Mouse (Mus musculus) right cerebral cortex, adult 18-20 months (tissue): ENCODE data around the gene Cacnb4.

Source experiments
- DNase-seq: peaks from one replicate; pipeline ENCODE4 v3.0.0; 2022; ENCODE audit warnings: mixed read lengths

The Cacnb4 gene

GRCm38 (mm10) chr2:52647255-52647998 is 29.2 kb downstream of the Cacnb4 start:
- no peak for DNase-seq

- DNase-seq: peak; percentile 81
Observed at GRCm38 (mm10) chr2:52643657-52644056, 33.0 kb downstream of the Cacnb4 start.

GRCm38 (mm10) chr2:52639530-52639875 is 37.1 kb downstream of the Cacnb4 start:
- DNase-seq: no peak

GRCm38 (mm10) chr2:52638857-52639529 is 37.6 kb downstream of the Cacnb4 start:
- DNase-seq: no peak

- DNase-seq: peak; percentile 77
Observed at GRCm38 (mm10) chr2:52638226-52638625, 38.4 kb downstream of the Cacnb4 start.

- DNase-seq: no peak
Observed at GRCm38 (mm10) chr2:52636051-52636450, 40.6 kb downstream of the Cacnb4 start.

GRCm38 (mm10) chr2:52635358-52635757 is 41.3 kb downstream of the Cacnb4 start:
- DNase-seq: no peak

- DNase-seq: peak; percentile 71
Observed at GRCm38 (mm10) chr2:52632880-52633279, 43.8 kb downstream of the Cacnb4 start.

GRCm38 (mm10) chr2:52628186-52628585 is 48.4 kb downstream of the Cacnb4 start:
- DNase-seq: peak; percentile 34

GRCm38 (mm10) chr2:52626266-52626665 is 50.4 kb downstream of the Cacnb4 start:
- no peak for DNase-seq

- DNase-seq: no peak
Observed at GRCm38 (mm10) chr2:52625731-52626130, 50.9 kb downstream of the Cacnb4 start.

- no peak for DNase-seq
Observed at GRCm38 (mm10) chr2:52623921-52624404, 52.7 kb downstream of the Cacnb4 start.

GRCm38 (mm10) chr2:52623461-52623860 is 53.2 kb downstream of the Cacnb4 start:
- DNase-seq: peak; percentile 40

- no peak for DNase-seq
Observed at GRCm38 (mm10) chr2:52622616-52623015, 54.0 kb downstream of the Cacnb4 start.

GRCm38 (mm10) chr2:52619406-52619974 is 57.1 kb downstream of the Cacnb4 start:
- no peak for DNase-seq

- no peak for DNase-seq
Observed at GRCm38 (mm10) chr2:52618804-52619203, 57.8 kb downstream of the Cacnb4 start.

GRCm38 (mm10) chr2:52615429-52615828 is 61.2 kb downstream of the Cacnb4 start:
- DNase-seq: no peak

- DNase-seq: no peak
Observed at GRCm38 (mm10) chr2:52613888-52614287, 62.7 kb downstream of the Cacnb4 start.

- no peak for DNase-seq
Observed at GRCm38 (mm10) chr2:52609486-52609885, 67.1 kb downstream of the Cacnb4 start.

- no peak for DNase-seq
Observed at GRCm38 (mm10) chr2:52607857-52608485, 68.7 kb downstream of the Cacnb4 start.

GRCm38 (mm10) chr2:52606331-52606730 is 70.3 kb downstream of the Cacnb4 start:
- no peak for DNase-seq

GRCm38 (mm10) chr2:52605321-52605720 is 71.3 kb downstream of the Cacnb4 start:
- DNase-seq: peak; percentile 60

- no peak for DNase-seq
Observed at GRCm38 (mm10) chr2:52604651-52605020, 72.0 kb downstream of the Cacnb4 start.
